Mouse (Mus musculus): ENCODE results near the gene Ccnt2.

Gene Ccnt2

DNA sequence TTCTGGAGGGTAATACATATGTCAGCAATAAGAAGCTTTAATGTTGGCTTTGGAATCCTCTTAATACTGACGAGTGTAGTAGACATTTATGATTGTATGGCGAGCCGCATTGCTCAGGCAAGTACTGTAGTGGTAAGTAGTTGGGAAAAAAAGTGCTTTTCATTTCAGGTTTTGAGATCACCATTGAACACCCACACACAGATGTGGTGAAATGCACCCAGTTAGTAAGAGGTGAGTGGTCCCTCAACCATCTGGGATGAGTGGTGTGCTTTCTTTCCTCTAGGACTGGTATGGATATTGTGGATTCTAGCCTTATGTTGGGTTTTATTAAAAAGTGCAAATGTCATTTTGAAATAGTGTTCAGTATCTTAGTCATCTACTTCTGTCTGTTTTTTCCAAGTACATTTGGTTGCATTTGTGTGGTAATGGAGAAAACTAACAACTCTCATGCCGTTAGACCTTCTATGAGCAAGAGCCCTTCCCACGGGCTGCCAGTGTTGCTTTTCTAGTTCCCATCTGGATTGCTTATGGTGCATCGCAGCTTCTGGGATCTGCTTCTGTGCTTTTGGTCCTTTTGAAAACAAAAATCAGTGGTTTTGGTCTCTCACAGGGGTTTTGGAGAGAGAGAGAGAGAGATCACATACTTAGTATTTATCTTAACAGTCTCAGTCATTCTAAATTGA lies 21.3 kb downstream of the Ccnt2 start:
- no peak for DNase-seq

- DNase-seq: no peak
Observed at GRCm38 (mm10) chr1:127796341-127796740, 22.4 kb downstream of the Ccnt2 start.

DNA sequence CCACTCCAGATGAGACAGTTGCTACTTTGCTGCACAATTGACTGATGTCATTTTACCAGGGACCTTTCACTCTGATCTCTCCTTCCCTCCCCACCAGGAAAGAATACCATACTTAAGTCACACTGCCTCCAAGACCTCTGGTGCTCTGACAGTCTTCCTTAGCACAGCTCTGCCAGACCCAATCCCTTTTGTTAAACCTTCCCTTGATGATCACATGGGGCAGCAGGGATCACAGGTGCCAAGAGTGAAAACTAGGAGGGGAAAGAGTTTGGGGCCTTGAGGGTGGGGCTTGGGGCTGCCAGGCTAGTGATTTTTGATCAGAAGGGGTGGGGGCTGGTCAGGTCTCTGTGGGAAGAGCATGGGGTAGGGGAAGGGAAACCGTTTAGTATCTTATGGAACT lies 22.8 kb downstream of the Ccnt2 start:
- DNase-seq: no peak

DNA sequence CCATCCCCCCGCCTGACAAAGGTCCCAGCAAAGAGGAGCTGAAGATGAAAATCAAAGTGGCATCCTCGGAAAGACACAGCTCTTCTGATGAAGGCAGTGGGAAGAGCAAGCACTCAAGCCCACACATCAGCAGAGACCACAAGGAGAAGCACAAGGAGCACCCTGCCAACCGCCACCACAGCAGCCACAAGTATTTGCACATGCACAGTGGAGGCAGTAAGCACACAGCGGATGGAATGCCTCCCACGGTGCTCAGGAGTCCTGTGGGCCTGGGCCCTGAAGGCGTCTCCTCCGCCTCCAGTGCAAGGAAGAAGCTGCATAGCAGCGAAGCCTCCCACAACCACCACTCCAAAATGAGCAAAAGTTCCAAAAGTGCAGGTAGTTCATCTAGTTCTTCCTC lies 29.0 kb downstream of the Ccnt2 start:
- no peak for DNase-seq

DNA sequence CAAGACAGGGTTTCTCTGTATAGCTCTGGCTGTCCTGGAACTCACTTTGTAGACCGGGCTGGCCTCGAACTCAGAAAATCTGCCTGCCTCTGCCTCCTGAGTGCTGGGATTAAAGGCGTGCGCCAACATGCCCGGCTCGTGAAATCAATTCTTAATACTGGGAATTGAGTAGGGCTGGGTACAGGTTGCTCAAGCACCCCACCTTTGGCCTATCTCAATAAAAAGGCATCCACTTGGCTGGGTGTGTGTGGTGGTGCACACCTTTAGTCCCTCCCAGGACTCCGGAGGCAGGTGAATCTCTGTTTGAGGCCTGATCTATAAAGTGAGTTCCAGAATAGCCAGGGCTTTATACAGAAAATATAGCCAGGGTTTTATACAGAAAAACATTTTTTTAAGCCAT lies 34.7 kb downstream of the Ccnt2 start:
- no peak for DNase-seq

- DNase-seq: peak; percentile 20
Observed at GRCm38 (mm10) chr1:127812929-127813328, 39.0 kb downstream of the Ccnt2 start.

DNA sequence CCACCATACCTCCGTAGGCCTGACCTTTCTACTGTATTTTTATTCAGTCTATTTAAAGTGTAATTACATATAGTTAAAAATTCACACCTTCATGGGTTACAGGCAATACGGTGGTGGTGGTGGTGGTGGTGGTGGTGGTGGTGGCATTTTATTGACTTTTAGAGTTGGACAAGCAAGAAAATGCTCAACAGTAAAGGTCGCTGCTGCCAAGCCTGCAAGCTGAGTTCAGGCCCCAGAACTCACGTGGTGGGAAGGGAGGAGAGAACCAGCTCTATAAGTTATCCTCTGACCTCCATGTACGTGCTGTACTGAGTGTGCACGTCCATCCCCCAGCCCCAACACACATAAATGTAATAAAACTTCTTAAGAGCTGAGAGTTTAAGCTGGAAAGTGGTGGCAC lies 42.4 kb downstream of the Ccnt2 start:
- no peak for DNase-seq

DNA sequence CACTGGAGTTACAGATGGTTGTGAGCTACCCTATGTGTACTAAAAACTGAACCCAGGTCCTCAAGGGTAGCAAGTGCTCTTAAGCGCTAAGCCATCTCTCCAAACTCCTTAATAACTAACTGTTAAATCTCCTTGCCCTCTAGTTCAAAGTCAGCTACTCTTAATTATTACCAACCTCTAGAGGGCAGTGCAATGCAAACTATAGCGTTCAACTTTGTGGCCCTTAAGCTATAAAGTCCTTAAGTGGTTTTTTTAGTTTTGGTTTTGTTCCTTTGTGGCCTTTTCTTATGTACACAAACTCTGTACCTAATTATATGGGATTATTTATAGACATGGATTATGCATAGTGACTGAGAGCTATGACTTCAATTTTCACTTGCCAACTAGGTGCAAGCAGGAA lies 53.4 kb downstream of the Ccnt2 start:
- no peak for DNase-seq

GRCm38 (mm10) chr1:127830215-127830921 lies 56.4 kb downstream of the Ccnt2 start:
- DNase-seq: no peak

DNA sequence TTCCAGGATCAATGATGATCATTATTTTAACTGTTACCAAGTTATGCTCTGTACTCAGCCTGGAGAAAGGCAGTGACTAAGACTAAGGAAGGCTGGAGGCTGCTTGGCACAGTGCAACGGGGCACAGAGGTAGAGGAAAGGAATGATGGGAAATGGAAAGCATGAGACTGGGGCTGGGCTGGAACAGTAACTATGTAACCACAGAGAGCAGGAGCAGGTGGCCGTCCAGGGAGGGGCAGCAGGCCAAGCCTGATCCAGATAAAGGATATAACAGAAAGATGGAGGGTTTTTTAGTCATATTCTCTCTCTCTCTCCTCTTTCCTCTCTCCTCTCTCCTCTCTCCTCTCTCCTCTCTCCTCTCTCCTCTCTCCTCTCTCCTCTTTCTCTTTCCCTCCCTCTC lies 59.8 kb downstream of the Ccnt2 start:
- no peak for DNase-seq

- DNase-seq: no peak
Observed at GRCm38 (mm10) chr1:127834202-127834601, 60.2 kb downstream of the Ccnt2 start.

GRCm38 (mm10) chr1:127836619-127837018 lies 62.7 kb downstream of the Ccnt2 start:
- DNase-seq: no peak

- no peak for DNase-seq
Observed at GRCm38 (mm10) chr1:127838602-127839001, 64.6 kb downstream of the Ccnt2 start.

DNA sequence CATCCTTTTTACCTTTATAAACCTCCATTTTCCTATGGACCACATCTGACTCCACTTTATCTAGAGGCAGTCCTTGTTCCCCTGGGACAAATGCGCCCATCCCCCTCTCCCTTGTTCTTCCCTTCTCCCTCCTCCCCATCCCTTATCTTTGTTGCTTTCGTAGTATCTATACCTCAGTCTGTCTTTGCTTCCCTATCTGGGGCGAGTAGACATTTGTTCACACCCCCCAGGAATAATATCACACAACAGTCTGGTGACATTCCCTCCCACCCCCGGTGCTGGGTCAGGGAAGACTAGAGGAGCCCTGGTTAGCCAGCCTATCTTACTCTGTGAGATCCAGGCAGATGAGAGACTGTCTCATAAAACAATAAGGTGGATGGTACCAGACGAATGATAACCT lies 71.5 kb downstream of the Ccnt2 start:
- DNase-seq: no peak

DNA sequence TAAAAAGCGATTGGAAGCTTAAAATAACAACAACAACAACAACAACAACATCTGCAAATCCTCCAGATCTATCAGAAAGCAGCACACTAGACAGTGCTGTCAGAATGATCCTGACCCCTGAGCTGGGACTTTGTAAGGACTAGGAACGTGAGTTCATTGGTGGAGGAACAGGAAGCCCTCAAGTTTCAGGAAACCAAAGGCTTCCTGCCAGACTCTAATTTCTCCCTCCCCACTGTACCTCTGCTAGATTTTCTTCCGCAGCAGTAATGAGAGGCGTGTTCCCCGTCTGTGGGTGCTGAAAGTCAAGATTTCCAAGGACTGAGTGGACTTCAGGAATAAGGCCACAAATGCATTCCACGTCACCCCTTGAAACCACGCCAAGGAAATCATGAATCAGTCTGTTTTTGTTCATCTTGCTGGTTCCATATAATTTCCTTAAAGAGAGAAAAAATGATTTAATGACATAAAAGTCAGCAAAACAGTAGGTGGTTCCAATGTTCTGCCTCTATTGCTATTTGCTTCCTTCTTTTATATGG lies 76.2 kb downstream of the Ccnt2 start:
- DNase-seq: no peak

DNA sequence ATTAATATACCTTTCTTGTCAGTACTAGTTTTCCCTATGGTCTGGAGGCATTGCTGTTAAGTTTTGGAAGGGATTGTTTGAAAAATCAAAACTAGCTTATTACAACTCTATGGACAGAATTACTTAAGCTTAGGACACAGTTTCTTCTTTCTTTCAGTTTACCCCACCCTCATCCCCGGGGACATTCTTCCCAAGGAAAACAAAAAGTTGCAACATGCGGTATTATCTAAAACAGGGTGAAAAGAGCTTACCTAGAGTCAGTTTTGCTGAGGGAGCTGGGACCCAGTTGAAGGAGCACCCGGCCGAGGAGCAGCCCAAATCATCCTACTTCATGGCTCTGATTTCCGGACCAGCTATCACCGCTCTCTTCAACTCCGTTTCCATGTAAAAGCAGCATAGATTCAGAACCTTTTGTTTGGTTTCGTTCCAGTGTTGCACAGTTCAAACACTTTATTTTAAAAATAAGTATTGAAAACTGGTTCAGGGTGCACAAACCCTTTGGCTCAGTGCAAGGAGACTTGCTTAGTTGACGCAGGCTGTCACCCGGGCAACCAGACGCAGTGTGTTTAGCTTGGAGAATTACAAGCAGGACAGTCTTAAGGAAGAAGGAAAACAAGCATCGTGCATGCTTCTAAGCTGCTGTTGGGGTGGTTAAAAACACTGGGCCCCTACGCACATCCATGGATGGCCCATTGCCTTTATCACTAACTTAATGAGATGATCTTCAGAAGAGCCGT lies 80.7 kb downstream of the Ccnt2 start, which contains the start of gene Map3k19:
TSS of gene Map3k19 (minus strand) at position 546 of the 737 bp plus-strand sequence.
- peak; percentile 22 for DNase-seq
